Mouse (Mus musculus) gastrocnemius, postnatal 14 days (tissue): ENCODE results near the gene Ppp2r5b. TPM values are rescaled to one million over a fixed set of nuclear protein-coding genes. Genes with fewer than 3 reads are reported as not detected.

ENCODE experiments used
- microRNA-seq, 2 experiments: library from miRNA; unstranded; fragments of <30 nt; microRNA quantifications; one replicate each; pipeline ENCODE4 v1.2.0; 2021
- total RNA-seq, 2 experiments: library from RNA; stranded (reverse); gene quantifications; 2 replicates each; pipeline ENCODE4 v1.2.3; 2021

The Ppp2r5b gene
- total RNA-seq, 2 experiments from 2014 or later = 22.4 to 24.7 TPM

Small RNA genes lying within 50 kb of the gene (microRNA-seq; reads per million reads assigned to microRNA genes)
- 23.1 to 32.5 reads per million in 2 experiments for gene Mir192
- gene Mir194-2 = 18.8 to 19.5 reads per million in 2 experiments

Other genes with a start within 250 kb of the Ppp2r5b start
- not detected for gene Slc22a20, start 249.7 kb downstream of the Ppp2r5b start, total RNA-seq
- gene Capn1, start 220.0 kb downstream of the Ppp2r5b start, total RNA-seq = 10 to 100 TPM; 77.0 to 81.1 TPM
- gene Syvn1, start 189.3 kb downstream of the Ppp2r5b start, total RNA-seq = 10 to 100 TPM; 13.5 to 15.9 TPM
- 10 to 100 TPM; 29.1 to 30.6 TPM for gene Mrpl49, start 178.1 kb downstream of the Ppp2r5b start, total RNA-seq
- 100 to 1,000 TPM; 481 to 546 TPM for gene Fau, start 178.0 kb downstream of the Ppp2r5b start, total RNA-seq
- 1 to 10 TPM; 9.2 to 9.9 TPM for gene Znhit2, start 174.7 kb downstream of the Ppp2r5b start, total RNA-seq
- 1 to 10 TPM; 3.7 to 4.5 TPM for gene Tm7sf2, start 167.5 kb downstream of the Ppp2r5b start, total RNA-seq
- 10 to 100 TPM; 20.4 to 24.0 TPM for gene Vps51, start 158.6 kb downstream of the Ppp2r5b start, total RNA-seq
- gene Tmem262, start 155.8 kb downstream of the Ppp2r5b start, total RNA-seq = not detected
- gene Gm28374, start 153.6 kb downstream of the Ppp2r5b start, total RNA-seq = not detected
- 10 to 100 TPM; 11.9 to 14.6 TPM for gene Zfpl1, start 150.9 kb downstream of the Ppp2r5b start, total RNA-seq
- 1 to 10 TPM in 1 of 2 experiments, under 1 TPM in 1; 0.84 to 1.3 TPM for gene Cdca5, start 150.9 kb downstream of the Ppp2r5b start, total RNA-seq
- gene AC131692.1, start 141.5 kb downstream of the Ppp2r5b start, total RNA-seq = not detected
- not detected for gene Naaladl1, start 130.1 kb downstream of the Ppp2r5b start, total RNA-seq
- 10 to 100 TPM in 1 of 2 experiments, 1 to 10 TPM in 1; 8.8 to 14.4 TPM for gene Sac3d1, start 117.2 kb downstream of the Ppp2r5b start, total RNA-seq
- gene Snx15, start 107.6 kb downstream of the Ppp2r5b start, total RNA-seq = 10 to 100 TPM in 1 of 2 experiments, 1 to 10 TPM in 1; 8.2 to 11.9 TPM
- gene Batf2, start 94.9 kb downstream of the Ppp2r5b start, total RNA-seq = under 1 TPM in 1 of 2 experiments, not detected in 1; 0.20 TPM
- 10 to 100 TPM; 53.4 to 55.4 TPM for gene Arl2, start 94.3 kb downstream of the Ppp2r5b start, total RNA-seq
- not detected for gene Majin, start 51.5 kb downstream of the Ppp2r5b start, total RNA-seq
- not detected for gene Gpha2, start 9.5 kb downstream of the Ppp2r5b start, total RNA-seq
- gene Atg2a, start 5.8 kb upstream of the Ppp2r5b start, total RNA-seq = 10 to 100 TPM; 12.7 to 14.6 TPM
- 10 to 100 TPM; 40.5 to 50.8 TPM for gene Ehd1, start 40.9 kb upstream of the Ppp2r5b start, total RNA-seq
- gene Cdc42bpg, start 70.6 kb upstream of the Ppp2r5b start, total RNA-seq = 1 to 10 TPM; 3.4 to 3.9 TPM
- gene Men1, start 99.1 kb upstream of the Ppp2r5b start, total RNA-seq = 10 to 100 TPM; 10.1 to 11.4 TPM
- 10 to 100 TPM in 1 of 2 experiments, 1 to 10 TPM in 1; 9.5 to 14.4 TPM for gene Map4k2, start 105.3 kb upstream of the Ppp2r5b start, total RNA-seq
- 10 to 100 TPM; 75.1 to 80.9 TPM for gene Sf1, start 127.8 kb upstream of the Ppp2r5b start, total RNA-seq
- 1,000 to 10,000 TPM; 4,021 to 4,833 TPM for gene Pygm, start 148.5 kb upstream of the Ppp2r5b start, total RNA-seq
- 10 to 100 TPM; 24.0 to 37.6 TPM for gene Rasgrp2, start 163.5 kb upstream of the Ppp2r5b start, total RNA-seq
- gene Nrxn2, start 182.9 kb upstream of the Ppp2r5b start, total RNA-seq = 1 to 10 TPM; 1.5 to 2.9 TPM